In the genomic region with DNA sequence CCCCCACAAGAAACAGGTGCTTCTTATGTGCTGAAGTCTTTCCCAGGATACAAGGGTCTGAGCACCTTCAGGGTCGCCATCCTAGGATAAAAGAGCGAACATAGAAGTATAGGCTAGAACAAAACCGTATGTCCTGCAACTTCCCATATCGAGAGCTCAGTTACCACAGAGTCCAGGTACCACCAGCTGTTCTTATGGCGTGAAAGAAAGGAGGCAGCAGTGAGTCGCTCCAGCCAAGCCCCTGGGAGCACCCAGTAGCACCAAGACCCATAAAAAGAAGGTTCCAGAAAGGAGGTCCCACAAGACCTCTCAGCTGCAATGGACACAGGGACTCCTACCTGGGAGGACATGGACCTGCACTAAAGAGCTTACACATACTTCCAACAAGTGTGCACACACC, we compare ENCODE assay signal across 14 mouse cellular contexts.
DNase-seq lines count a peak whose midpoint lies in the region; ATAC-seq and TF ChIP-seq lines count a peak whose summit lies in the region.
"Had no signal": no experiment of that assay in that cellular context is flagged by ENCODE, and none has a peak within 500 bp of the region (broad histone marks: within the 10 kb centered on the region; RNA-seq: fewer than 3 reads in every experiment).

No protein-coding gene starts in this region.

- no peak overlapping the region for H3K4me3 ChIP-seq in forebrain, embryonic 12.5 days (replicated peaks)
- no peak overlapping the region for H3K4me3 ChIP-seq in forebrain, embryonic 14.5 days (ENCODE audit: low read depth, low read length)
- no peak overlapping the region for H3K4me3 ChIP-seq in kidney, postnatal 0 days (replicated peaks; ENCODE audit: low read depth, low read length)
- no peak overlapping the region for H3K4me3 ChIP-seq in embryonic facial prominence, embryonic 10.5 days
- no peak overlapping the region for H3K4me3 ChIP-seq in limb, embryonic 13.5 days
- H3K4me3 ChIP-seq: heart, embryonic 13.5 days; liver, embryonic 15.5 days; myocyte had no signal

- intact Hi-C loops in left cerebral cortex, postnatal 14 days (cut with DNase I) = no loop called here

- no peak overlapping the region for H3K4me2 ChIP-seq in forebrain, embryonic 12.5 days
- no peak overlapping the region for H3K4me2 ChIP-seq in forebrain, embryonic 14.5 days (ENCODE audit: low read length)
- peak overlapping the region; percentile 1; the same call in 1 of the 2 replicates for H3K4me2 ChIP-seq in kidney, postnatal 0 days (ENCODE audit: low read length)
- H3K4me2 ChIP-seq in limb, embryonic 13.5 days (replicated peaks) = 0 out of 2 replicates have a peak overlapping the region, but pooled peaks have one; percentile 12
- H3K4me2 ChIP-seq: heart, embryonic 13.5 days; liver, embryonic 15.5 days had no signal

- H3K4me1 ChIP-seq in forebrain, embryonic 12.5 days = peaks cover 65% of the 10 kb centered on the region
- peaks cover 28% of the 10 kb centered on the region for H3K4me1 ChIP-seq in forebrain, embryonic 14.5 days (ENCODE audit: control insufficient read depth, insufficient read depth, low read length)
- peaks cover 14% of the 10 kb centered on the region for H3K4me1 ChIP-seq in kidney, postnatal 0 days (replicated peaks; ENCODE audit: insufficient read depth, low read length)
- H3K4me1 ChIP-seq in embryonic facial prominence, embryonic 10.5 days = peaks cover 73% of the 10 kb centered on the region
- peaks cover 83% of the 10 kb centered on the region for H3K4me1 ChIP-seq in limb, embryonic 13.5 days
- H3K4me1 ChIP-seq: liver, embryonic 15.5 days had no signal

- WGBS in forebrain, embryonic 12.5 days = 74% methylated on average over 6 of the region's 6 CpGs
- WGBS in forebrain, embryonic 14.5 days = 70% methylated on average over 6 of the region's 6 CpGs
- WGBS in kidney, postnatal 0 days = 49% methylated on average over 6 of the region's 6 CpGs
- WGBS in embryonic facial prominence, embryonic 10.5 days = 84% methylated on average over 6 of the region's 6 CpGs
- 68% methylated on average over 6 of the region's 6 CpGs for WGBS in limb, embryonic 13.5 days

- 0 out of 2 replicates have a peak overlapping the region, but pooled peaks have one; percentile 42 for H3K27ac ChIP-seq in forebrain, embryonic 12.5 days
- H3K27ac ChIP-seq in forebrain, embryonic 14.5 days (ENCODE audit: low read depth, low read length) = no peak overlapping the region; the same call in 1 of the 2 replicates
- no peak overlapping the region for H3K27ac ChIP-seq in kidney, postnatal 0 days
- peak overlapping the region; percentile 32 for H3K27ac ChIP-seq in embryonic facial prominence, embryonic 10.5 days (replicated peaks)
- peak overlapping the region; percentile 4; the same call in 1 of the 2 replicates for H3K27ac ChIP-seq in limb, embryonic 13.5 days
- H3K27ac ChIP-seq: heart, embryonic 13.5 days; liver, embryonic 15.5 days; macrophage had no signal

- ATAC-seq in forebrain, embryonic 12.5 days (ENCODE audit: low FRiP score) = no peak
- no peak for ATAC-seq in forebrain, embryonic 14.5 days
- ATAC-seq in kidney, postnatal 0 days (replicated peaks; ENCODE audit: low FRiP score, low read depth) = no peak
- ATAC-seq in limb, embryonic 13.5 days (ENCODE audit: low FRiP score, low read depth) = no peak

- H3K9me3 ChIP-seq in forebrain, embryonic 12.5 days = no peaks in the 10 kb centered on the region
- no peaks in the 10 kb centered on the region for H3K9me3 ChIP-seq in forebrain, embryonic 14.5 days (replicated peaks; ENCODE audit: control insufficient read depth, low read length)
- no peaks in the 10 kb centered on the region for H3K9me3 ChIP-seq in kidney, postnatal 0 days (replicated peaks; ENCODE audit: low read length)
- H3K9me3 ChIP-seq in embryonic facial prominence, embryonic 10.5 days = no peaks in the 10 kb centered on the region
- no peaks in the 10 kb centered on the region for H3K9me3 ChIP-seq in limb, embryonic 13.5 days
- H3K9me3 ChIP-seq: heart, embryonic 13.5 days; liver, embryonic 15.5 days had no signal

- TF ChIP-seq CTCF in kidney, postnatal 0 days (IDR thresholded peaks at IDR 0.05; ENCODE audit: low read depth) = peak; percentile 56

- no peak for DNase-seq in forebrain, embryonic 14.5 days (ENCODE audit: low spot score)
- no peak for DNase-seq in kidney, postnatal 0 days (ENCODE audit: low spot score)
- no peak for DNase-seq in kidney, postnatal 10 days
- no peak for DNase-seq in embryonic facial prominence, embryonic 10.5 days (ENCODE audit: low spot score)
- DNase-seq in left cerebral cortex, postnatal 14 days (ENCODE audit: low spot score in 2 of 2) = no peak
- DNase-seq in kidney, adult 18-20 months = no peak
- DNase-seq: gastrocnemius, postnatal 25 days; thymus, adult 18-20 months had no signal

- H3K36me3 ChIP-seq in forebrain, embryonic 12.5 days (replicated peaks) = no peaks in the 10 kb centered on the region
- no peaks in the 10 kb centered on the region for H3K36me3 ChIP-seq in forebrain, embryonic 14.5 days (ENCODE audit: control insufficient read depth, insufficient read depth, low read length)
- no peaks in the 10 kb centered on the region for H3K36me3 ChIP-seq in kidney, postnatal 0 days (ENCODE audit: insufficient read depth, low read length)
- peaks cover 14% of the 10 kb centered on the region for H3K36me3 ChIP-seq in embryonic facial prominence, embryonic 10.5 days (replicated peaks)
- no peaks in the 10 kb centered on the region for H3K36me3 ChIP-seq in limb, embryonic 13.5 days
- H3K36me3 ChIP-seq: heart, embryonic 13.5 days; liver, embryonic 15.5 days had no signal

- no peak overlapping the region for H3K9ac ChIP-seq in forebrain, embryonic 12.5 days
- no peak overlapping the region for H3K9ac ChIP-seq in forebrain, embryonic 14.5 days (ENCODE audit: low read length)
- H3K9ac ChIP-seq in kidney, postnatal 0 days (ENCODE audit: low read depth, low read length) = no peak overlapping the region
- H3K9ac ChIP-seq in limb, embryonic 13.5 days = no peak overlapping the region
- H3K9ac ChIP-seq: liver, embryonic 15.5 days had no signal

- H3K27me3 ChIP-seq in forebrain, embryonic 12.5 days = no peaks in the 10 kb centered on the region
- no peaks in the 10 kb centered on the region for H3K27me3 ChIP-seq in forebrain, embryonic 14.5 days (replicated peaks; ENCODE audit: control insufficient read depth, insufficient read depth, low read length)
- H3K27me3 ChIP-seq in kidney, postnatal 0 days (ENCODE audit: insufficient read depth, low read length) = no peaks in the 10 kb centered on the region
- no peaks in the 10 kb centered on the region for H3K27me3 ChIP-seq in embryonic facial prominence, embryonic 10.5 days (replicated peaks; ENCODE audit: low read depth, poor library complexity, severe bottlenecking)
- no peaks in the 10 kb centered on the region for H3K27me3 ChIP-seq in limb, embryonic 13.5 days
- H3K27me3 ChIP-seq: heart, embryonic 13.5 days; liver, embryonic 15.5 days had no signal

Comparison
In these comparisons a context has a peak if more than half of its experiments do, and no peak if none do; other contexts are left out.
1. H3K27ac ChIP-seq: peak in forebrain, embryonic 12.5 days (single experiment), embryonic facial prominence, embryonic 10.5 days (single experiment) and limb, embryonic 13.5 days (single experiment); none in forebrain, embryonic 14.5 days (single experiment) and kidney, postnatal 0 days (single experiment).
2. H3K4me2 ChIP-seq: peak in kidney, postnatal 0 days (single experiment) and limb, embryonic 13.5 days (single experiment); none in forebrain, embryonic 12.5 days (single experiment) and forebrain, embryonic 14.5 days (single experiment).